Mouse (Mus musculus) limb, embryonic 10.5 days (tissue): ENCODE measurements around the gene Caprin1. TPM values are rescaled to one million over a fixed set of nuclear protein-coding genes. Genes with fewer than 3 reads are reported as not detected.

ENCODE experiments used
- DNase-seq: peaks from one replicate; pipeline ENCODE4 v3.0.0-alpha.2; 2017; ENCODE audit warnings: low spot score
- H3K27ac ChIP-seq: fragments of 300-500 bp; sonication (generic); 2 replicates; pipeline ENCODE4 v1.5.1; 2016; ENCODE audit warnings: mild to moderate bottlenecking
- H3K27me3 ChIP-seq: fragments of 300-500 bp; sonication (generic); 2 replicates; pipeline ENCODE4 v1.6.1; 2016; ENCODE audit warnings: low read depth, mild to moderate bottlenecking; ENCODE audit not compliant: poor library complexity, severe bottlenecking
- H3K36me3 ChIP-seq: fragments of 300-500 bp; sonication (generic); 2 replicates; pipeline ENCODE4 v1.6.1; 2016; ENCODE audit warnings: mild to moderate bottlenecking, moderate library complexity
- H3K4me1 ChIP-seq: fragments of 300-500 bp; sonication (generic); 2 replicates; pipeline ENCODE4 v1.6.1; 2016
- H3K4me3 ChIP-seq: fragments of 300-500 bp; sonication (generic); 2 replicates; pipeline ENCODE4 v1.5.1; 2016; ENCODE audit warnings: mild to moderate bottlenecking, moderate library complexity
- H3K9me3 ChIP-seq: fragments of 300-500 bp; sonication (generic); replicated peaks from 2 replicates; pipeline ENCODE4 v1.6.1; 2016; ENCODE audit warnings: mild to moderate bottlenecking
- WGBS: fragments of 180-500 bp; shearing (Covaris S2); methylation state at CpG from one replicate; pipeline ENCODE4 v1.1.7; 2016; 5-methylcytosine and 5-hydroxymethylcytosine counted together
- polyA plus RNA-seq: library from polyadenylated mRNA; unstranded; fragments of >200 nt; fragmentation: Nextera tagmentation; extraction: Ambion mirVana; gene quantifications from 2 replicates; pipeline ENCODE4 v1.2.1, GENCODE M21; 2016

Caprin1 gene
- polyA plus RNA-seq, 1 experiment from 2014 or later = 547 TPM

DNA sequence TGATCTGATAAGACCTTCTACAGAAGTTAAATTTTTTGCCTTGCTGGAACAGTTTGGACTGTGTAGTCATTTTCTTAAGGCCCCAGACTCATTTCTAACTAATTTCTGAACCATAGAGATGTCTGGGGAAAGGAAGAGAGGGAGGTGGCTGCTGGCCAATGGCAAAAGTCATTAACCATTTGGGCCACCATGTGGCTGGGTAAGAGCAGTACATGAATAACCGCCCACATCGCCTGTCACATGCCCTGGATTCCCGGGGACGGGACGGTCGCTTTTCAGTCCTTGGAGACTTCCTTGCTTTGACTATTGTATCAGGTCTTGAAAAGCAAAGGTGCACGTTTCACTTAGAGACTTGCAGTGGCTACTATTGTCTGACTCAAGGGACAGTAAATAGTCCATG lies 25.1 kb upstream of the Caprin1 start:
- H3K9me3 ChIP-seq = no peaks in the 10 kb centered on the region
- no peaks in the 10 kb centered on the region for H3K36me3 ChIP-seq
- no peak overlapping the region for H3K4me3 ChIP-seq
- 80% methylated on average over 7 of the region's 7 CpGs for WGBS
- H3K27me3 ChIP-seq = no peaks in the 10 kb centered on the region
- no peak overlapping the region for H3K27ac ChIP-seq
- DNase-seq = no peak
- H3K4me1 ChIP-seq = peaks cover 2% of the 10 kb centered on the region; the same call in 1 of the 2 replicates

DNA sequence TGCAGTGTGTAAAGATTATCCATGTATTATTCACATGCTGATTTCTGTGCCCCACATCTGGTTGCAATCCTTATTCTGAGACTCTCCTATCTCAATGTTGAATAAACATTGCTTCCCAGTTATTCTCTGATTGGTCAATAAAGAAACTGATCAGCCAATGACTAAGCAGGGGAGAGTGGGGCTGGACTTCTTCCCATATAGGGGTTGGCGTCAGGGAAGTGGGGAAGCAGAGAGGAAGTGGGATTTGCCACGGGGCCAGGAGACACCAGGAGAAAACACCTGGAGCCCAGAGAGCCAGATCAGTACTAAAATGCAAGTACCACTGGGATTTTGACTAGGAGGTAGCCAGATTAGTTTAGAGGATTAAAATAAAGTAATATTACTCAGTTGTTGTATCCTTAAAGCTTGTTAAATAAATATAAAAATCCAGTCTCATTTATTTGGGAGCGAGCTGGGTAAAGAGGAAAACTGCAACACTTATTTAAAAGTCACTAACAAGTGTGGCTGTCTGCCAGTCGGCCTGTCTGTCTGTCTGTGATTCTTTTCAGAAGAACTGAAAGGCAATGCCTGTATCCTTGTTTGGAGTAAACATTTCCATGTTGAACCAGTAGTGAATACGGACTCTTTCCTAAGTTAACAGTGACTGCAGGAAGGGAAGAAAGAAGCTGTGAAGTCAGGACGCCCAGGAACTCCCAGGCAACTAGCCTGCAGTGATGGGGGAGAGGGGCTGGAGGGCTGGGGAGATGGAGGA lies 19.9 kb upstream of the Caprin1 start:
- H3K9me3 ChIP-seq = no peaks in the 10 kb centered on the region
- 41% methylated on average over 6 of the region's 6 CpGs for WGBS
- peak overlapping the region; percentile 50; the same call in 1 of the 2 replicates for H3K27ac ChIP-seq
- DNase-seq = no peak
- H3K4me1 ChIP-seq = peaks cover 4% of the 10 kb centered on the region; the same call in 1 of the 2 replicates
- H3K27me3 ChIP-seq = no peaks in the 10 kb centered on the region
- H3K4me3 ChIP-seq = no peak overlapping the region
- no peaks in the 10 kb centered on the region for H3K36me3 ChIP-seq

GRCm38 (mm10) chr2:103815976-103816375 lies 18.5 kb upstream of the Caprin1 start:
- 87% methylated on average over 3 of the region's 3 CpGs for WGBS
- DNase-seq = no peak
- Histone ChIP-seq H3K4me1 (peaks cover 4% of the 10 kb centered on the region; the same call in 1 of the 2 replicates), H3K9me3 (no peaks in the 10 kb centered on the region), H3K4me3 (no peak overlapping the region), H3K27me3 (no peaks in the 10 kb centered on the region), H3K27ac (no peak overlapping the region), H3K36me3 (no peaks in the 10 kb centered on the region)

DNA sequence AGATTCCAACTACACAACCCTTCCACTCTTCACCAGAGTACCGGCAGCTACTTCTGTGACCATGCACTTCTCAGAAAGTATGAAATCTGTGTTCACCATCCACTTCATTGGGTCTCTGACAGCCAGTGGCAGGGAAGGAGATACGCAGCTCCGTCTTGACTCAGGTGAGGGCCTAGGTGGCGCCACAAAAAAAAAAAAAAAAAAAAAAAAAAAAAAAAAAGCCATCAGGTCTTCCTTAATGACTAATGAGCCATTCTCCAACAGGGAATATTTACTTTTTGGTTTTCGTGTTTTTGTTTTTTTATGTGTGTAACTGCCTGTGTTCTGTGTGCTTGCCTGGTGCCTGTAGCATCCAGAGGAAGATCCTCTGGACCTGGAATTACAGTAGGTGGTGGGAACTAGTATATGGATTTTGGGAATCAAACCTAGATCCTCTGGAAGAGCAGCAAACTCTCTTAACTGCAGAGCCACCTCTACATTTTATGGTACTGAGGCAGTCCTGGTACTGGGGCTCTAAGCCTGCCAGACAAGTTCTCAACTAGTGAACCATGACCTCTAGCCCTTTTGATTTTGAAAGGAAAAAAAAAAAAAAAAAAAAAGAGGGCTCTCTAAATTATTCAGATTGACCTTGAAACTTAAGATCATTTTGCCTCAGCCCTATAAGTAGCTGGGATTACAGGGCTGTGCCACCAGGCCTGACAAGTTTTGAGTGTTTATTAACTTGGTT lies 14.2 kb upstream of the Caprin1 start:
- H3K4me3 ChIP-seq = no peak overlapping the region
- no peaks in the 10 kb centered on the region for H3K27me3 ChIP-seq
- H3K27ac ChIP-seq = no peak overlapping the region
- H3K36me3 ChIP-seq = no peaks in the 10 kb centered on the region
- 60% methylated on average over 5 of the region's 5 CpGs for WGBS
- no peaks in the 10 kb centered on the region for H3K9me3 ChIP-seq
- H3K4me1 ChIP-seq = no peaks in the 10 kb centered on the region
- no peak for DNase-seq

GRCm38 (mm10) chr2:103810412-103810811 lies 13.0 kb upstream of the Caprin1 start:
- H3K27ac ChIP-seq = no peak overlapping the region
- no peaks in the 10 kb centered on the region for H3K9me3 ChIP-seq
- no peaks in the 10 kb centered on the region for H3K27me3 ChIP-seq
- H3K4me3 ChIP-seq = no peak overlapping the region
- no peak for DNase-seq
- no peaks in the 10 kb centered on the region for H3K4me1 ChIP-seq
- no peaks in the 10 kb centered on the region for H3K36me3 ChIP-seq
- WGBS = 90% methylated on average over 6 of the region's 6 CpGs

GRCm38 (mm10) chr2:103808466-103808865 lies 11.0 kb upstream of the Caprin1 start:
- H3K27ac ChIP-seq = no peak overlapping the region
- no peak for DNase-seq
- H3K4me3 ChIP-seq = no peak overlapping the region
- no peaks in the 10 kb centered on the region for H3K27me3 ChIP-seq
- no peaks in the 10 kb centered on the region for H3K9me3 ChIP-seq
- H3K4me1 ChIP-seq = peaks cover 3% of the 10 kb centered on the region; the same call in 1 of the 2 replicates
- no peaks in the 10 kb centered on the region for H3K36me3 ChIP-seq

GRCm38 (mm10) chr2:103803770-103804530 lies 6.5 kb upstream of the Caprin1 start:
- H3K36me3 ChIP-seq = no peaks in the 10 kb centered on the region
- no peak overlapping the region for H3K27ac ChIP-seq
- 90% methylated on average over 5 of the region's 5 CpGs for WGBS
- peaks cover 3% of the 10 kb centered on the region; the same call in 1 of the 2 replicates for H3K4me1 ChIP-seq
- no peak for DNase-seq
- H3K4me3 ChIP-seq = no peak overlapping the region
- no peaks in the 10 kb centered on the region for H3K9me3 ChIP-seq
- H3K27me3 ChIP-seq = no peaks in the 10 kb centered on the region

DNA sequence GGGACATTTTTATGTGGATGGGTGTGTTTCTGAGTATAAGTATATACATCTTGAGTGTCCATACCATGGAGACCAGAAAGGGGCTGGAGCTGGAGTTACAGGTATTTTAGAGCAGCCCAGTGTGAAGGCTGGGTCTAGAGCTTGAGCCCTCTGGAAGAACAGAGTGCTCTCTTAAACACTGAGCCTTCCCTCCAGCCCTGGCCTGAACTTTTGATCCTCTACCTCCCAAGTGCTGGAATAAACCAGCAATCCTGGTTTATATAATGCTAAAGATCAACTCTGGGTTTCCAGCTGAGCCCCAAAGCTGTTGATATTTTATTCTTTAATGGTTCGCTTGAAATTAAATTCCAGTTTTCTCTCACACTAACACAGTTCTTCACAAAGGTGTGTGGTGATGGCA lies 5.0 kb upstream of the Caprin1 start:
- peaks cover 15% of the 10 kb centered on the region for H3K4me1 ChIP-seq

GRCm38 (mm10) chr2:103796861-103797466 lies 485 bp downstream of the Caprin1 start:
- H3K36me3 ChIP-seq = peaks cover 34% of the 10 kb centered on the region
- H3K27me3 ChIP-seq = no peaks in the 10 kb centered on the region
- WGBS = under 1% methylated on average over 68 of the region's 72 CpGs
- peak overlapping the region; percentile 82 for H3K4me3 ChIP-seq
- DNase-seq = peak; percentile 92
- peaks cover 24% of the 10 kb centered on the region for H3K4me1 ChIP-seq
- peak overlapping the region; percentile 100 for H3K27ac ChIP-seq
- no peaks in the 10 kb centered on the region for H3K9me3 ChIP-seq

More for the DNA sequence above, 5.0 kb upstream of the Caprin1 start:
- Histone ChIP-seq H3K36me3 (no peaks in the 10 kb centered on the region), H3K27me3 (no peaks in the 10 kb centered on the region), H3K27ac (no peak overlapping the region), H3K4me3 (no peak overlapping the region), H3K9me3 (no peaks in the 10 kb centered on the region)
- WGBS = 88% methylated on average over 1 of the region's 1 CpGs
- no peak for DNase-seq

DNA sequence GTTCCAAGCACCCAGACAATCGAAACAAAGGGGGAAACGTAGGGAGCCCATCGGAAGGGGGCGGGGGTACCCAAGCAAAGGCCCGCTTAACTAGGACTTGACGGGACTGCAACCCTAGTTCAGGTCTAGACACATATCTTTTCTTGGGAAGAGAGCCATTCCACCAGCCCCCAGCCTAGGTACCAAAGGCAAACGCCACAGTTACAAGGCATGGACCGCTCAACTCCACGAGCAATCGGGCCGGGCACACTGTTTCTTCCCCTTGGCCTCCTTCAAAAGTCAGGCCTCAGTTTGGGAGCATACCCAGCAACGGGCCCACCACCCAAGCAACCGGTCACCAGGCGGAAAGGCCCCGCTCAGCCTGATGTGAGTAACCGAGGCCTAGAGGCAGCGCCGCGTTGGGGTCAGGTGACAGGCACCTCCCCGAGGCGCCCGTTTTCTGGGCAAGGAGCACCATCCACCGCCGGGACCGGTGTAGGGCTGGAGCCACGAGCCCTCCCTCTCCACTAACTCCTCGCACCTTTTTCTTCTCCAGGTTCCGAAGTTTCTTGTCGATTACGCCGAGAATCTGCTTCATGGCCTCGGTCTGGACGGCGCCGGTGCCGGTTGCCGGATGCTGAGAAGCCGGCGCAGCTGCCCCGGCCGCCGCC lies 1.1 kb downstream of the Caprin1 start:
- peak overlapping the region; percentile 100 for H3K27ac ChIP-seq
- H3K9me3 ChIP-seq = no peaks in the 10 kb centered on the region
- peaks cover 24% of the 10 kb centered on the region for H3K4me1 ChIP-seq
- H3K36me3 ChIP-seq = peaks cover 40% of the 10 kb centered on the region
- peak; percentile 83 for DNase-seq
- H3K4me3 ChIP-seq = peak overlapping the region; percentile 82
- under 1% methylated on average over 42 of the region's 42 CpGs for WGBS
- no peaks in the 10 kb centered on the region for H3K27me3 ChIP-seq

GRCm38 (mm10) chr2:103795843-103796210 lies 1.6 kb downstream of the Caprin1 start:
- no peaks in the 10 kb centered on the region for H3K9me3 ChIP-seq
- peak overlapping the region; percentile 82 for H3K4me3 ChIP-seq
- DNase-seq = peak; percentile 84
- H3K27me3 ChIP-seq = no peaks in the 10 kb centered on the region
- 2% methylated on average over 11 of the region's 11 CpGs for WGBS
- peaks cover 45% of the 10 kb centered on the region for H3K36me3 ChIP-seq
- H3K27ac ChIP-seq = peak overlapping the region; percentile 100
- peaks cover 24% of the 10 kb centered on the region for H3K4me1 ChIP-seq

DNA sequence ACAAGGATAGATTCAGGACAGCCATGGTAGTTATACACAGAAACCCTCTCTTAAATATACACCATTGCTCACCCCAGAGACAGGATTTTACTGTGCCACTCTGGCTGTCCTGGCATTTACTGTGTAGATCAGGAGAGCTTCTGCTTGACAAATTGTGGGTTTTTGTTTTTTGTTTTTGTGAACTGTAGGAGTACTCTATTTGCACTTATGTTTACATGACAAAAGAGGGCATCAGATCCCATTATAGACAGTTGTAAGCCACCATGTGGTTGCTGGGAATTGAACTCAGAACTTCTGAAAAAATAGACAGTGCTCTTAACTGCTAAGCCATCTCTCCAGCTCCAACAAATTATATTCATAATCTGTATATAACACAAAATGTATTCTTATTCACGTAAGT lies 5.4 kb downstream of the Caprin1 start:
- Histone ChIP-seq H3K27me3 (no peaks in the 10 kb centered on the region), H3K4me3 (no peak overlapping the region), H3K9me3 (no peaks in the 10 kb centered on the region), H3K36me3 (peaks cover 82% of the 10 kb centered on the region), H3K4me1 (peaks cover 12% of the 10 kb centered on the region), H3K27ac (no peak overlapping the region)
- 96% methylated on average over 1 of the region's 1 CpGs for WGBS
- DNase-seq = no peak
